Mouse (Mus musculus) stomach, embryonic 14.5 days (tissue): ENCODE measurements around the gene Gm6040. TPM values are rescaled to one million over a fixed set of nuclear protein-coding genes. Genes with fewer than 3 reads are reported as not detected.

Experiments used
- ATAC-seq: fragments of 200-750 bp; cut with Nextera tagmentation; 2 replicates; pipeline ENCODE4 v1.8.0; 2017; ENCODE audit warnings: low read depth, moderate TSS enrichment; ENCODE audit not compliant: insufficient number of reproducible peaks, insufficient read depth, low FRiP score
- H3K27ac ChIP-seq: fragments of 300-500 bp; sonication (generic); 2 replicates; pipeline ENCODE4 v1.5.1; 2014; ENCODE audit warnings: mild to moderate bottlenecking, low read length, moderate library complexity, mixed read lengths
- H3K27me3 ChIP-seq: fragments of 300-500 bp; sonication (generic); 2 replicates; pipeline ENCODE4 v1.6.1; 2014; ENCODE audit warnings: low read length, control low read depth, mixed read lengths; ENCODE audit not compliant: control insufficient read depth, insufficient read depth
- H3K36me3 ChIP-seq: fragments of 300-500 bp; sonication (generic); 2 replicates; pipeline ENCODE4 v1.6.1; 2014; ENCODE audit warnings: mild to moderate bottlenecking, control low read depth, low read length, moderate library complexity, mixed read lengths; ENCODE audit not compliant: control insufficient read depth, insufficient read depth
- H3K4me1 ChIP-seq: fragments of 300-500 bp; sonication (generic); 2 replicates; pipeline ENCODE4 v1.6.1; 2014; ENCODE audit warnings: low read length, control low read depth, mixed read lengths; ENCODE audit not compliant: control insufficient read depth, insufficient read depth
- H3K4me2 ChIP-seq: fragments of 300-500 bp; sonication (generic); replicated peaks from 2 replicates; pipeline ENCODE4 v1.6.1; 2014; ENCODE audit warnings: low read depth, low read length, control low read depth
- H3K4me3 ChIP-seq: fragments of 300-500 bp; sonication (generic); 2 replicates; pipeline ENCODE4 v1.5.1; 2014; ENCODE audit warnings: low read depth, low read length, control low read depth
- H3K9ac ChIP-seq: fragments of 300-500 bp; sonication (generic); replicated peaks from 2 replicates; pipeline ENCODE4 v1.6.1; 2014; ENCODE audit warnings: low read depth, mild to moderate bottlenecking, control low read depth, low read length, moderate library complexity, mixed read lengths
- H3K9me3 ChIP-seq: fragments of 300-500 bp; sonication (generic); 2 replicates; pipeline ENCODE4 v1.6.1; 2016; ENCODE audit warnings: low read depth, low read length, control low read depth; ENCODE audit not compliant: control insufficient read depth
- WGBS: fragments of 180-500 bp; shearing (Covaris S2); extraction: QIAGEN DNeasy Blood & Tissue Kit; methylation state at CpG from one replicate; pipeline ENCODE4 v1.1.7; 2014; 5-methylcytosine and 5-hydroxymethylcytosine counted together
- polyA plus RNA-seq: library from polyadenylated mRNA; unstranded; fragments of >200 nt; fragmentation: Nextera tagmentation; extraction: Ambion mirVana; gene quantifications from 2 replicates; pipeline ENCODE4 v1.2.1, GENCODE M21; 2014

Gm6040 gene
- not detected in 2 replicates for polyA plus RNA-seq

DNA sequence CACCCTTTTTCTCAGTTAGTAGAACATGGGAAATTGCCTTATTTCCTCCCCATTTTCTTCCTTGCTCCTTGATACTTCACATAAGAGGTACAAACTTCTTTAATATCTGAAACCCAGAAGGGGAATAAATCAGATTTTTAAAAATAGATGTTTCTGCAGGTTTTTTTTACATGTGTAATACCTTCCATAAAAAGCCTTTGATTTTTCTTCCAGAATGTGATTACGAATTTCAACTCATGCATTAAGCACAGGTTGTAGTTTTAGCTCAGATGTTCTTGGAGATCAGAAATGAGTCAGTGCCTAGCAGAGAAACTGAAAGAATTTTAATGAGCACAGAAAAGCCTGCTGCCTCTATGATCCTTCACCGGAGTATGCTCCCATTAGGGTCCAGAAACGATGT, at the start of gene Gm6040:
Gm6040 (minus strand) TSS at position 101 of the 400 bp plus-strand sequence.
- no peaks in the 10 kb centered on the region; the same call in 1 of the 2 replicates for H3K9me3 ChIP-seq
- no peaks in the 10 kb centered on the region for H3K27me3 ChIP-seq
- no peak within 1 kb of the TSS for H3K4me3 ChIP-seq
- no peak within 1 kb of the TSS for H3K4me2 ChIP-seq
- WGBS, result 73% methylated on average over 3 of the region's 3 CpGs
- no peak for ATAC-seq
- no peak within 1 kb of the TSS for H3K9ac ChIP-seq
- H3K27ac ChIP-seq, result no peak within 1 kb of the TSS
- H3K36me3 ChIP-seq, result no peaks in the 10 kb centered on the region
- H3K4me1 ChIP-seq, result no peaks in the 10 kb centered on the region

GRCm38 (mm10) chr8:20964531-20964930, 42.7 kb upstream of the Gm6040 start:
- no peaks in the 10 kb centered on the region for H3K27me3 ChIP-seq
- 74% methylated on average over 2 of the region's 2 CpGs for WGBS
- H3K4me2 ChIP-seq, result no peak overlapping the region
- H3K4me3 ChIP-seq, result no peak overlapping the region
- no peaks in the 10 kb centered on the region for H3K36me3 ChIP-seq
- no peak overlapping the region for H3K9ac ChIP-seq
- H3K4me1 ChIP-seq, result no peaks in the 10 kb centered on the region
- no peaks in the 10 kb centered on the region for H3K9me3 ChIP-seq
- no peak for ATAC-seq
- no peak overlapping the region for H3K27ac ChIP-seq

- 74% methylated on average over 3 of the region's 3 CpGs for WGBS
- Histone ChIP-seq H3K4me1 (no peaks in the 10 kb centered on the region), H3K9me3 (no peaks in the 10 kb centered on the region; the same call in 1 of the 2 replicates), H3K27me3 (no peaks in the 10 kb centered on the region), H3K4me3 (no peak within 1 kb of the TSS), H3K4me2 (no peak within 1 kb of the TSS), H3K36me3 (no peaks in the 10 kb centered on the region), H3K27ac (no peak within 1 kb of the TSS), H3K9ac (no peak within 1 kb of the TSS)
- no peak for ATAC-seq
Observed at GRCm38 (mm10) chr8:20944610-20945009, 22.7 kb upstream of the Gm6040 start, which contains the start of gene AY761185. Gene AY761185, minus strand, starts transcription at chr8:20944710.

- Histone ChIP-seq H3K4me2 (no peak overlapping the region), H3K4me1 (no peaks in the 10 kb centered on the region), H3K36me3 (no peaks in the 10 kb centered on the region), H3K9me3 (no peaks in the 10 kb centered on the region), H3K27me3 (no peaks in the 10 kb centered on the region), H3K27ac (no peak overlapping the region), H3K4me3 (no peak overlapping the region), H3K9ac (no peak overlapping the region)
- no peak for ATAC-seq
- whole genome bisulfite sequencing, result 83% methylated on average over 1 of the region's 1 CpGs
Observed at GRCm38 (mm10) chr8:20912288-20912687, 9.6 kb downstream of the Gm6040 start.

GRCm38 (mm10) chr8:20908256-20908655, 13.6 kb downstream of the Gm6040 start:
- H3K36me3 ChIP-seq, result no peaks in the 10 kb centered on the region
- H3K9me3 ChIP-seq, result no peaks in the 10 kb centered on the region
- 71% methylated on average over 2 of the region's 2 CpGs for WGBS
- no peak overlapping the region for H3K27ac ChIP-seq
- H3K4me2 ChIP-seq, result no peak overlapping the region
- ATAC-seq, result no peak
- H3K4me1 ChIP-seq, result no peaks in the 10 kb centered on the region
- H3K4me3 ChIP-seq, result no peak overlapping the region
- no peaks in the 10 kb centered on the region for H3K27me3 ChIP-seq
- H3K9ac ChIP-seq, result no peak overlapping the region

DNA sequence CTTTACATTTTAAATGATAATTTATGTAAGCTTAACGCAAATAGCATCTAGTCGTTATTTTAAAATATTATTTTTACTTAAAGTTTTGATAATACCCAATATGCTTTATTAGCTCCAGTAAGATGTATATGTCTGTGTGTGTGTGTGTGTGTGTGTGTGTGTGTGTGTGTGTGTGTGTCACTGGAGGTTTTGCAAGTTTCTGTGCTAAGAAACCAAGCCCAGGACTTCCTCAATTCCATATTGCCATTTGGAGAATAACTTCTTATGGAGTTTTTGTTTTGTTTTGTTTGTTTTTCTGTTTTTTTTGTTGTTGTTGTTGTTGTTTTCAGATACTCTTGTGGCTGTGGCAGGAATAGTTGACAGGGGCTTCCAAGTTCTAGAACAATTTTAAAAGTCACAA, 14.8 kb downstream of the Gm6040 start:
- H3K4me3 ChIP-seq, result no peak overlapping the region
- no peak overlapping the region for H3K9ac ChIP-seq
- WGBS, result 85% methylated on average over 2 of the region's 2 CpGs
- no peak overlapping the region for H3K27ac ChIP-seq
- H3K27me3 ChIP-seq, result no peaks in the 10 kb centered on the region
- H3K9me3 ChIP-seq, result no peaks in the 10 kb centered on the region
- H3K4me2 ChIP-seq, result no peak overlapping the region
- no peak for ATAC-seq
- H3K36me3 ChIP-seq, result no peaks in the 10 kb centered on the region
- no peaks in the 10 kb centered on the region for H3K4me1 ChIP-seq

DNA sequence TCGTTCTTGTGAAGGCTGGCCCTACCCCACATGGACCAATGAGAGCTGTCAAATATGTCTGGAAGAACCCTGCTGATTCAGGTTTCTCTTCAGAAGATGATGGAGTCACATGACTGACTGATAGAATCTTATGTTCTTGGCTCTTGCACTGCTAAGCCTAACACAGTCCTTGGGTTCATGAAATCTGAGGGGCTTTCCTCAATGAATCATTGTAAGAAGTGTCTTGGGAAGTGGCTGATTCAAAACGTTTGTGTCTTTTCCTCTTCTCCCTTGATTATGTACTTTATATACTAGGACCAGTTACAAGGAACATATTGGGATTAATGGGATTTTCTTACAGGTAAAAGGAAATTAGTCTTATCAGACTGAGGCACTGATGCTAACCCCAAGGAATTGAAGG, 19.3 kb downstream of the Gm6040 start, which contains the start of gene Gm15056:
Gm15056 (minus strand) TSS at position 101 of the 400 bp plus-strand sequence.
- Histone ChIP-seq H3K9ac (no peak within 1 kb of the TSS), H3K4me1 (no peaks in the 10 kb centered on the region), H3K9me3 (no peaks in the 10 kb centered on the region), H3K27me3 (no peaks in the 10 kb centered on the region), H3K4me3 (no peak within 1 kb of the TSS), H3K4me2 (no peak within 1 kb of the TSS), H3K27ac (no peak within 1 kb of the TSS), H3K36me3 (no peaks in the 10 kb centered on the region)
- no peak for ATAC-seq
- 49% methylated on average over 2 of the region's 2 CpGs for WGBS

DNA sequence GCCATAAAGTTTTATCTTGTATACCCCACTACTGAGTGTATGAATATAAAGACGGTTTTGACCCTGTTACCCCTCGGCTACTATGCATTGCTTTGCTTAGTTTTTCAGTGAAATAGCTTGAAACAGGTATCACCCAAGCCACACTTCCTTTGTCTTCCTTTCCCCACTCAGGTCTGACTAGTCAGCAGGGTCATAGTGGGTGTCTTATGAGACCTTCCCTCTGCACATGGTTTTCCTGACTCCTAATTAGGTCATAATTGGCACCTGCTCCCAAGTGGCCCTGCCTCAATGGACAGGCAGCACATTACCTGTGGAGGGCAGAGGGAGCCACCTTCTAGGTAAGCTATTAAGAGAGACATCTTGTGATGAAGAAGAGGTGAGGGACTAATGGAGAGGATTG, 29.5 kb downstream of the Gm6040 start, which contains the start of gene Defb33:
Defb33 (plus strand) TSS at position 301 of the 400 bp plus-strand sequence.
- no peak for ATAC-seq

GRCm38 (mm10) chr8:20874608-20875007, 47.3 kb downstream of the Gm6040 start:
- Histone ChIP-seq H3K4me1 (no peaks in the 10 kb centered on the region), H3K36me3 (no peaks in the 10 kb centered on the region), H3K9ac (no peak overlapping the region), H3K27ac (no peak overlapping the region), H3K27me3 (no peaks in the 10 kb centered on the region), H3K4me2 (no peak overlapping the region), H3K9me3 (no peaks in the 10 kb centered on the region), H3K4me3 (no peak overlapping the region)
- whole genome bisulfite sequencing, result 25% methylated on average over 6 of the region's 6 CpGs
- ATAC-seq, result no peak

More for the DNA sequence above, 29.5 kb downstream of the Gm6040 start, which contains the start of gene Defb33:
- H3K9ac ChIP-seq, result no peak within 1 kb of the TSS
- 90% methylated on average over 2 of the region's 2 CpGs for WGBS
- H3K4me2 ChIP-seq, result no peak within 1 kb of the TSS
- H3K27ac ChIP-seq, result no peak within 1 kb of the TSS
- no peaks in the 10 kb centered on the region for H3K4me1 ChIP-seq
- no peak within 1 kb of the TSS for H3K4me3 ChIP-seq
- no peaks in the 10 kb centered on the region for H3K9me3 ChIP-seq
- H3K36me3 ChIP-seq, result no peaks in the 10 kb centered on the region
- no peaks in the 10 kb centered on the region for H3K27me3 ChIP-seq
